Mouse (Mus musculus): Measurements from ENCODE around the gene Psmc3. TPM values are rescaled to one million over a fixed set of nuclear protein-coding genes. Genes with fewer than 3 reads are reported as not detected.
A peak's percentile ranks its signal among the peaks of the same experiment; 100 is the strongest.

The Psmc3 gene
- polyA plus RNA-seq, 1 experiment, result 79.4 TPM

DNA sequence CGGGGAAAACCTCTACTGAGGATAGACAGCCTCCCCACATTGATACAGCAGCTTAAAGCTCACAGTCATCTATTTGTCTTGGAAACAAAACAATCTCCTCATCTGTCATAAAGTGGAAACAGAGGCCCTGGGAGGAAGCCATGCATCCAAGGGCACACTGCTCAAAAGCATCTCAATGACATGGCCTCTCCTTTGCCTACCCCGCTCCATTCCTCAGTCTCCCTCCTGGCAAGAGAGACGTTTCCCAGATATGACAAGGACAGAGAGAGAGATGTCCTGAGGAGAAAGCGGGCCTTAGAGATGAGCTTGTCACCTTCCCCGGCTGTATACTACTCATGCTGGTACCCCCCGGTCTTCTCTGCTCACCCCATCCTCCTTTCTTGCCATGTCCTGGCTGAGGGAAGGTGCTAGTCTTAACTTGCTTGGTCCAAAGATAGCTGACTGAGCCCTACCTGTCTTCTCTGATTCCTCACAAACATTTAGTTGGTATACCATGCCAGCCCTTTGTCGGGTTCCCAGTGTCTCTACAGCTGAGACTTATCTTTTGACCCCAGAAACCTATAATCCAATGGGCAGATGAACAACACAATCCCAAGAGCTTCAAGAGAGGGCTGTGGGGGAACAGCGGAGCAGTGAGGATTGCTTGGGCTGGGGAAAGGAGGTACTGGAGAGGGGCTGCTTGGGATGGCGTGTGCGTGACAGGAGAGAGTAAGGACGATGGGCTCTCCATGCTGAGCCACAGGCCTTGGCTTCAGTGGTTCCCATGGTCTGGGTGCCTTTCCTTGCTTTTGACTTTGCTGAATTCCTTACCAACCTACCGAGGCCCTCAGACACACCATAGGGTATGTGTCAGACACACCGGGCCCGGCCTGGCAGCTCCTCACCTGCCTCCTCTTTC is 31.9 kb downstream of the Psmc3 start:
- Histone ChIP-seq H3K4me3 (ENCODE audit: low read depth, low read length) (no peak overlapping the region), H3K27me3 (ENCODE audit: control insufficient read depth, insufficient read depth, low read length) (no peaks in the 10 kb centered on the region), H3K27ac (ENCODE audit: insufficient read depth, low read depth, low read length) (peak overlapping the region; percentile 54; the same call in 1 of the 2 replicates), H3K36me3 (ENCODE audit: control insufficient read depth, insufficient read depth, low read length) (no peaks in the 10 kb centered on the region), H3K4me1 (ENCODE audit: control insufficient read depth, insufficient read depth, insufficient read length, low read length) (peaks cover 7% of the 10 kb centered on the region; the same call in 1 of the 2 replicates)
- TF ChIP-seq POLR2A (IDR thresholded peaks at IDR 0.05; ENCODE audit: low read depth, low read length) (no peak), CTCF (IDR thresholded peaks at IDR 0.05; ENCODE audit: extremely low read depth, insufficient read length, insufficient replicate concordance, low read depth, low read length) (no peak)
- 82% methylated on average over 14 of the region's 14 CpGs for WGBS

DNA sequence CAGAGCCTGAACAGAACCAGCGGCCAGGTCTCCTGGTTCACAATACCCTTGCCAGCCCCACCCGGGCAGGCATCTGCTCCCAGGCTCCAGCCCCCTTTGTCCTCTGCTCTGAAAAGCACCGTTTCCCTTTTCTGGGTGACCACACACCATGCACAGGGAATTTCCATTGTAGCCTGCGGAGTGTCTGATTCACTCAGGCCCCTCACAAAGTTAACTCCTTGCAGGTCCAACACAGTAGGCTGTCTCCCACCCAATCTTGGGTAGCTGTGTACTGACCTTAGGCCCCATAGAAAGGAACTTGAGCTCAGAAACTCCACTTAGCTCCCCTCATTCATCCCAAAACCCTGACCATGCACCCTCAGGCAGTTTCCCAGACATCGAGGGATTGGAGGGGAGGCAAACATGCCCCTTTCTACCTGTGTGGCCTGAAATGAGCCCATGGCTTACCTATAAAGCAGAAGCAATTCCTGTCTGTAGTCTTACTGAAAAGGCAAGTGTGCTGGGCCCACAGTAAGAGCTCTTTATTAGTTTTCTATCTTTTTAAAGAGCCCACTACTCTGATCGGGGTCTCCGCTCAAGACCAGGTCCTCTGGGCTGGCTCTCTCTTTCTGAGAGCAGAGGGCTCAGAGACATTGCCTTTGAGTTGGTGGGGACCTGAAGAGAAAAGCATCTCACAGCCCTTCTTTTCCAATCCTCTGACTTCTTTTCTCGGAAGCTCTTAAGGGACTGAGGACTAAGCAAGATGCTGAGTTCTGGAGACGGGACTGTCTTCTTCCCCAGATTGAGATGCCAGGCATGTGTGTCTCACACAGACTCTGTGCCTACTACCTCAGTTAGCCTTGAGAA is 32.8 kb downstream of the Psmc3 start:
- Histone ChIP-seq H3K4me1 (ENCODE audit: control insufficient read depth, insufficient read depth, insufficient read length, low read length) (peaks cover 7% of the 10 kb centered on the region; the same call in 1 of the 2 replicates), H3K36me3 (ENCODE audit: control insufficient read depth, insufficient read depth, low read length) (no peaks in the 10 kb centered on the region), H3K27ac (ENCODE audit: insufficient read depth, low read depth, low read length) (peak overlapping the region; percentile 27; the same call in 1 of the 2 replicates), H3K4me3 (ENCODE audit: low read depth, low read length) (no peak overlapping the region), H3K27me3 (ENCODE audit: control insufficient read depth, insufficient read depth, low read length) (no peaks in the 10 kb centered on the region)
- 76% methylated on average over 9 of the region's 9 CpGs for WGBS
- TF ChIP-seq CTCF (IDR thresholded peaks at IDR 0.05; ENCODE audit: extremely low read depth, insufficient read length, insufficient replicate concordance, low read depth, low read length) (no peak), POLR2A (IDR thresholded peaks at IDR 0.05; ENCODE audit: low read depth, low read length) (no peak)

DNA sequence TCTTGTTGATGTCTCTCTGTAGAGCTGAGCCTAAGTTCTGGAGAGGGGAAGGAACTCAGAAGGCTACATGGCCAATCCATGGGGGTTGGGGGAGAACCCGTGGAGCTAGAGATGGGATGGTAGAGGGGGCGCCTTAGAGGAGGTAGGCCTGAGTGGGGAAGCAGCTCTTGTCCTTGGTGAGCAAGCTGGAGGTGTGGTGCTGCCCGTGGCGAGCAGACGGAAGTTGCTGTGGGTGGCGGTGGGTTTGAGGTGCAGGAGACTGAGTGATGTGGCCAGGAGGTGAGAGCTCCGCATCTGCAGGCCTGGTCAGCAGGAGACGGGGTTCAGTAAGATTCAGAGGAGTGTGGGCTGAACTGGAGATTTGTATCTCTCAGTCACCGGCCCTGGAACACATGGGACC is 33.6 kb downstream of the Psmc3 start:
- 81% methylated on average over 9 of the region's 9 CpGs for WGBS
- TF ChIP-seq POLR2A (IDR thresholded peaks at IDR 0.05; ENCODE audit: low read depth, low read length) (no peak), CTCF (IDR thresholded peaks at IDR 0.05; ENCODE audit: extremely low read depth, insufficient read length, insufficient replicate concordance, low read depth, low read length) (no peak)
- Histone ChIP-seq H3K27me3 (ENCODE audit: control insufficient read depth, insufficient read depth, low read length) (no peaks in the 10 kb centered on the region), H3K4me3 (ENCODE audit: low read depth, low read length) (no peak overlapping the region), H3K36me3 (ENCODE audit: control insufficient read depth, insufficient read depth, low read length) (no peaks in the 10 kb centered on the region), H3K27ac (ENCODE audit: insufficient read depth, low read depth, low read length) (0 out of 2 replicates have a peak overlapping the region, but pooled peaks have one; percentile 12), H3K4me1 (ENCODE audit: control insufficient read depth, insufficient read depth, insufficient read length, low read length) (0 out of 2 replicates have a peak, but pooled peaks cover 5% of the 10 kb centered on the region)

DNA sequence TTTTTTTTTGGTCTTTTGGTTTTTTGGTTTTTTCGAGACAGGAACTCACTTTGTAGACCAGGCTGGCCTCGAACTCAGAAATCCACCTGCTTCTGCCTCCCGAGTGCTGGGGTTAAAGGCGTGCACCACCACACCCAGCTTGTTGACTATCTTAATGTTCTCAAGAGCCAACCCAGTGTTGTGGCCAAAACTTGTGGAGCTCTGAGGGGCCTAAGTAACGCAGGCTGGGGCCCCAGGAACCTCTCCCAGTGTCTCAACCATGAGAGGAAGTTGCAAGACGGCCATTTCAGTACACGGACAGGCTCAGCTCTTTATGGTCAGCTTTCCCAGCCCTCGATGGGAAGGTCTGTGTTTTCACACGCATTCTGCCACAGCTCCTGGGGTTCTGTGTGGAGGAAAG is 35.2 kb downstream of the Psmc3 start:
- 72% methylated on average over 9 of the region's 9 CpGs for WGBS
- H3K27me3 ChIP-seq (ENCODE audit: control insufficient read depth, insufficient read depth, low read length), result no peaks in the 10 kb centered on the region
- no peak overlapping the region for H3K27ac ChIP-seq (ENCODE audit: insufficient read depth, low read depth, low read length)
- no peaks in the 10 kb centered on the region for H3K4me1 ChIP-seq (ENCODE audit: control insufficient read depth, insufficient read depth, insufficient read length, low read length)
- no peak overlapping the region for H3K4me3 ChIP-seq (ENCODE audit: low read depth, low read length)
- TF ChIP-seq CTCF (IDR thresholded peaks at IDR 0.05; ENCODE audit: extremely low read depth, insufficient read length, insufficient replicate concordance, low read depth, low read length) (no peak), POLR2A (IDR thresholded peaks at IDR 0.05; ENCODE audit: low read depth, low read length) (no peak)
- no peaks in the 10 kb centered on the region for H3K36me3 ChIP-seq (ENCODE audit: control insufficient read depth, insufficient read depth, low read length)

GRCm38 (mm10) chr2:91090208-91090607 is 36.4 kb downstream of the Psmc3 start:
- no peak overlapping the region for H3K27ac ChIP-seq (ENCODE audit: insufficient read depth, low read depth, low read length)
- TF ChIP-seq POLR2A (IDR thresholded peaks at IDR 0.05; ENCODE audit: low read depth, low read length) (no peak), CTCF (IDR thresholded peaks at IDR 0.05; ENCODE audit: extremely low read depth, insufficient read length, insufficient replicate concordance, low read depth, low read length) (no peak)
- 50% methylated on average over 6 of the region's 6 CpGs for WGBS
- no peaks in the 10 kb centered on the region for H3K27me3 ChIP-seq (ENCODE audit: control insufficient read depth, insufficient read depth, low read length)
- no peaks in the 10 kb centered on the region for H3K4me1 ChIP-seq (ENCODE audit: control insufficient read depth, insufficient read depth, insufficient read length, low read length)
- H3K4me3 ChIP-seq (ENCODE audit: low read depth, low read length), result no peak overlapping the region
- no peaks in the 10 kb centered on the region for H3K36me3 ChIP-seq (ENCODE audit: control insufficient read depth, insufficient read depth, low read length)

- Histone ChIP-seq H3K4me3 (ENCODE audit: low read depth, low read length) (no peak overlapping the region), H3K27ac (ENCODE audit: insufficient read depth, low read depth, low read length) (no peak overlapping the region), H3K4me1 (ENCODE audit: control insufficient read depth, insufficient read depth, insufficient read length, low read length) (no peaks in the 10 kb centered on the region), H3K27me3 (ENCODE audit: control insufficient read depth, insufficient read depth, low read length) (no peaks in the 10 kb centered on the region), H3K36me3 (ENCODE audit: control insufficient read depth, insufficient read depth, low read length) (no peaks in the 10 kb centered on the region)
- 69% methylated on average over 6 of the region's 6 CpGs for WGBS
- no peak for TF ChIP-seq POLR2A (IDR thresholded peaks at IDR 0.05; ENCODE audit: low read depth, low read length)
- no peak for TF ChIP-seq CTCF (IDR thresholded peaks at IDR 0.05; ENCODE audit: extremely low read depth, insufficient read length, insufficient replicate concordance, low read depth, low read length)
These were observed 37.0 kb downstream of the Psmc3 start for GRCm38 (mm10) chr2:91090827-91091226.
